Mouse (Mus musculus): ENCODE results near the gene Myo1d. TPM values are rescaled to one million over a fixed set of nuclear protein-coding genes. Genes with fewer than 3 reads are reported as not detected.

Gene Myo1d
- polyA plus RNA-seq, 1 experiment from 2014 or later = 2.9 TPM

DNA sequence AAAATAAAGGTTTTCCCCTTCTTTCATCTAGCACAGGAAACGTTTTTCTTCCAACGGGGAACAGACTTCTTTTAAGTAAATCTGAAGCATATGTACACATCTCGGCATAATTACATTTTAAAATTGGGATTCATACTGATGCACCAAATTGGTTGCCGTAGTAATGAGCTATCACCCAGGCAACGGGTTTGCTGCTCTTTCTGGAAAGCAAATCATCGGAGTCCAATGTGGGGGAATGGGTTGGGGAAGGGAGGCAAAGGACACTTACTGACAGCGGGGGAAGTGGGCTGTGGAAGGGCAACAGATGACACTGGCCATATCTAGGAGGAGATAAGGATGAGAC lies 156.8 kb downstream of the Myo1d start:
- Histone ChIP-seq H3K9me3 (replicated peaks; ENCODE audit: control insufficient read depth, low read length, poor library complexity, severe bottlenecking) (no peaks in the 10 kb centered on the region), H3K36me3 (ENCODE audit: control insufficient read depth, insufficient read depth, low read length) (no peaks in the 10 kb centered on the region), H3K27me3 (ENCODE audit: control insufficient read depth, insufficient read depth, low read depth, low read length) (no peaks in the 10 kb centered on the region), H3K9ac (ENCODE audit: low read depth, low read length) (peak overlapping the region; percentile 35; the same call in 1 of the 2 replicates), H3K27ac (ENCODE audit: low read length) (peak overlapping the region; percentile 94), H3K4me3 (ENCODE audit: low read depth, low read length) (peak overlapping the region; percentile 13), H3K4me1 (ENCODE audit: control insufficient read depth, insufficient read depth, low read length) (peaks cover 19% of the 10 kb centered on the region), H3K4me2 (ENCODE audit: low read length) (peak overlapping the region; percentile 53)
- ATAC-seq = peak; percentile 92
- 2% methylated on average over 7 of the region's 7 CpGs for WGBS

DNA sequence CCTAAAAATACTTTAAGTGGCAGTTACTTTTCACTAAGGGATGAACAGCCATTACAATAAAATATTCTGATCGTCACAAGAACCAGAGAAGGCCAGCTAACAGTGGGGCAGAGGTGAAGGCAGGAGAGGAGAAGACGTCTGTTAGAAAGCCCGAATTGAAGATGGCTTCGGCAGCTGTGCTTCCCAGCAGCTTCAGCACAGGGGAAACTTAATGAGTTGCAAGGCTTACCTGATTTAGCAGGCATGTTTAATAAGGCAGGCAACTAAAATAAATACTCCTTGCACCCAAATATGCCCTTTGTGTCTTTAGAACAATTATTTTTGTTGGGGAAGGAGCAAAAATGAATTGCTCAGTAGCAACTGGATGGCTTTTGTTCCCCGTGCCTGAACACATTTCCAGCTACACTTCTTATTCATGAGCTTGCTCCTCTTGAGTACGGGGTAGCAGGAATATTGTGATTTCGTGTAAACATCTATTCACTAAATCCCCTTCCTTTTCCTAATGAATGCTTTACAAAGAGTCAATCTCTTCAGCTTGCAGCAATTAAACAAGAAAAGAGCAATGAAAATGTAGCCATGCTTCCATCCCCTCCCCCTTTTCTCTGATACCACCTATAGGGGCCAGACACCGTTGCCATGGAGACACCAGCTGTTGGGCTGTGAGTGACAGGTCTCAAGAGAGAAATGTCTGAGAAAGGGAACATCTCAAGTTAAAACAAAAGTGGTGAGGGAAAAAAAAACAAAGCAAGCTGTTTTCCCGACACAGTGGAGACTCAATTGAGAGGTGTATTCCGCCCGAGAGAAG lies 157.4 kb downstream of the Myo1d start:
- Histone ChIP-seq H3K4me1 (ENCODE audit: control insufficient read depth, insufficient read depth, low read length) (peaks cover 19% of the 10 kb centered on the region), H3K4me2 (ENCODE audit: low read length) (peak overlapping the region; percentile 53), H3K9ac (ENCODE audit: low read depth, low read length) (peak overlapping the region; percentile 35; the same call in 1 of the 2 replicates), H3K36me3 (ENCODE audit: control insufficient read depth, insufficient read depth, low read length) (no peaks in the 10 kb centered on the region), H3K9me3 (replicated peaks; ENCODE audit: control insufficient read depth, low read length, poor library complexity, severe bottlenecking) (no peaks in the 10 kb centered on the region), H3K27ac (ENCODE audit: low read length) (peak overlapping the region; percentile 94), H3K4me3 (ENCODE audit: low read depth, low read length) (peak overlapping the region; percentile 13), H3K27me3 (ENCODE audit: control insufficient read depth, insufficient read depth, low read depth, low read length) (no peaks in the 10 kb centered on the region)
- ATAC-seq = peak; percentile 91
- WGBS = 3% methylated on average over 11 of the region's 11 CpGs

DNA sequence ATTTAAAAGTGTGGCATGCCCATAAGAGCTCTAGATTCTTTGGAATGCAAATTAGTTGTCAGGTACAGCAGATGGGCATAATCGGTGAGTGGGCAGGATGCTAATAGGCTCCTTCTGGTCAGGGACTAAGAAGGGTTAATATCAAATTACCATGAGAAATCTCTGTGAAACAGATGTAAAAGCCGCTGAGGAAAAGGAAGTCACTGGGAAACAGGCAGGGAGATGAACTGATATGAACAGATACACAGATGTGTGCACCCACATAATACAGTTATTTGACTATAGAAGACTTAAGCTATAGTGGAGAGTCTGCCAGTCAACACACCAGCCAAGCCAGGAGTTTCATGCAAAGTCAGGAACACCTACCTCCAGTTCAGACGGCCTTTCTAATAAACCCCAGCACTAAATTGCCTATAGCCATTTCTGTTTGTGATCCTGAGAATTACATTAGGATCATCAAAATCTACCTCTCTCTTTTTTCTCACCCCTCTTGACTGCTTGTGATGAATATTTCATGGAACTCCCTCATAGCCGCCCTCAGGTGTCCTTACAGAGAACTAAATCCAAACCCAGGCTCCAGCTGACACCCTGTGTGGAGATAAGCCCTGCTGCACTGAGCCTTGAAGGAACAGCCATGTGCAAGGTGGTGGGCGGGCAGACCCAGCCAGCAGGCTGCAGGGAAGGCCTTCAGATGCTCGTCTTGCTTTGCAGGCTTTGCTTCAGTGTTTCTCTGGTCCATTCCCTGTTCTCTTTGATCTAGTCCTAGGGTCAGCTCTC lies 164.7 kb downstream of the Myo1d start:
- Histone ChIP-seq H3K9me3 (replicated peaks; ENCODE audit: control insufficient read depth, low read length, poor library complexity, severe bottlenecking) (no peaks in the 10 kb centered on the region), H3K4me1 (ENCODE audit: control insufficient read depth, insufficient read depth, low read length) (peaks cover 12% of the 10 kb centered on the region; the same call in 1 of the 2 replicates), H3K36me3 (ENCODE audit: control insufficient read depth, insufficient read depth, low read length) (no peaks in the 10 kb centered on the region), H3K27me3 (ENCODE audit: control insufficient read depth, insufficient read depth, low read depth, low read length) (no peaks in the 10 kb centered on the region), H3K27ac (ENCODE audit: low read length) (peak overlapping the region; percentile 79), H3K4me2 (ENCODE audit: low read length) (no peak overlapping the region), H3K4me3 (ENCODE audit: low read depth, low read length) (no peak overlapping the region), H3K9ac (ENCODE audit: low read depth, low read length) (peak overlapping the region; percentile 1; the same call in 1 of the 2 replicates)
- ATAC-seq = peak; percentile 64; the same call in 1 of the 2 replicates
- WGBS = 23% methylated on average over 6 of the region's 6 CpGs

DNA sequence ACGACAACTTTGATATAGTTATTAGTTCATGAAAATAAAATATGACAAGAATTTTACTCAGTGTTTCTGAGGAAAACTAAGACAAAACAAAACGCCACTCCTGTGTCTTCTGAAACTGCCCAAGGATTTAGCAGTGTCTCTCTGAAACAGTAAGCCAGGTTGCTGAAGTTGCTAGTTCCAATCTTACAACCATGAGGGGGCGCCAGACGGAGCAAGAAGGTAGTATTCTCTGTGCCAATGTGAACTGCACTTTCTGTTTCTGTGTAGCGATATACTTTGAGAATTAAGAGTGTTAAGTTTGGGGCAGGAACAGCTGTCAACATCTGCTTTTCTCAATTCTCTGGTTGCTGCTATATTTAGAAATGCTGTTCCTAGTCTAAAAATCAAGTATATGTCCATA lies 165.4 kb downstream of the Myo1d start:
- no peak overlapping the region for H3K9ac ChIP-seq (ENCODE audit: low read depth, low read length)
- H3K9me3 ChIP-seq (replicated peaks; ENCODE audit: control insufficient read depth, low read length, poor library complexity, severe bottlenecking) = no peaks in the 10 kb centered on the region
- ATAC-seq = no peak
- H3K27me3 ChIP-seq (ENCODE audit: control insufficient read depth, insufficient read depth, low read depth, low read length) = no peaks in the 10 kb centered on the region
- WGBS = 31% methylated on average over 5 of the region's 5 CpGs
- H3K27ac ChIP-seq (ENCODE audit: low read length) = peak overlapping the region; percentile 79; the same call in 1 of the 2 replicates
- no peaks in the 10 kb centered on the region for H3K36me3 ChIP-seq (ENCODE audit: control insufficient read depth, insufficient read depth, low read length)
- H3K4me1 ChIP-seq (ENCODE audit: control insufficient read depth, insufficient read depth, low read length) = peaks cover 12% of the 10 kb centered on the region; the same call in 1 of the 2 replicates
- H3K4me2 ChIP-seq (ENCODE audit: low read length) = no peak overlapping the region
- H3K4me3 ChIP-seq (ENCODE audit: low read depth, low read length) = no peak overlapping the region

DNA sequence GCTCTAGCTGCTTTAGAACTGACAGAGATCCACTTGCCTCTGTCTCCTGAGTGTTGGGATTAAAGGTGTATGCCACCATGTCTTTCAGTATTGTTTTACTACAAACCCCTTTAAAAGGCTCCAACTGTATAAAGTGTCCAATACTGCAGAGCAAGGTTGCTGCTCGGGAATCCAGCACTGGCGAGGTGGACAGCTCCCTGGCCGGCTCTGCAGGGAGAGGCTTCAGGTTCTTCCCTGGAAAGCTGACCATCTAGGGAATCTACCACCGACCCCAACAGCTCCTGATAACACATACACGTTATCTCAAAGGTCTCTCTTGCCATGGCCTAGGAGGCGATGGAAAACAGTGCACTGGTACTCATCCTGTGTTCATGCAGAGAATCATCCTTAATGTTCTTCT lies 166.3 kb downstream of the Myo1d start:
- no peak overlapping the region for H3K4me2 ChIP-seq (ENCODE audit: low read length)
- ATAC-seq = no peak
- H3K4me3 ChIP-seq (ENCODE audit: low read depth, low read length) = no peak overlapping the region
- no peaks in the 10 kb centered on the region for H3K27me3 ChIP-seq (ENCODE audit: control insufficient read depth, insufficient read depth, low read depth, low read length)
- 36% methylated on average over 6 of the region's 6 CpGs for WGBS
- no peak overlapping the region for H3K27ac ChIP-seq (ENCODE audit: low read length)
- no peak overlapping the region for H3K9ac ChIP-seq (ENCODE audit: low read depth, low read length)
- H3K4me1 ChIP-seq (ENCODE audit: control insufficient read depth, insufficient read depth, low read length) = peaks cover 12% of the 10 kb centered on the region; the same call in 1 of the 2 replicates
- no peaks in the 10 kb centered on the region for H3K9me3 ChIP-seq (replicated peaks; ENCODE audit: control insufficient read depth, low read length, poor library complexity, severe bottlenecking)
- H3K36me3 ChIP-seq (ENCODE audit: control insufficient read depth, insufficient read depth, low read length) = no peaks in the 10 kb centered on the region

DNA sequence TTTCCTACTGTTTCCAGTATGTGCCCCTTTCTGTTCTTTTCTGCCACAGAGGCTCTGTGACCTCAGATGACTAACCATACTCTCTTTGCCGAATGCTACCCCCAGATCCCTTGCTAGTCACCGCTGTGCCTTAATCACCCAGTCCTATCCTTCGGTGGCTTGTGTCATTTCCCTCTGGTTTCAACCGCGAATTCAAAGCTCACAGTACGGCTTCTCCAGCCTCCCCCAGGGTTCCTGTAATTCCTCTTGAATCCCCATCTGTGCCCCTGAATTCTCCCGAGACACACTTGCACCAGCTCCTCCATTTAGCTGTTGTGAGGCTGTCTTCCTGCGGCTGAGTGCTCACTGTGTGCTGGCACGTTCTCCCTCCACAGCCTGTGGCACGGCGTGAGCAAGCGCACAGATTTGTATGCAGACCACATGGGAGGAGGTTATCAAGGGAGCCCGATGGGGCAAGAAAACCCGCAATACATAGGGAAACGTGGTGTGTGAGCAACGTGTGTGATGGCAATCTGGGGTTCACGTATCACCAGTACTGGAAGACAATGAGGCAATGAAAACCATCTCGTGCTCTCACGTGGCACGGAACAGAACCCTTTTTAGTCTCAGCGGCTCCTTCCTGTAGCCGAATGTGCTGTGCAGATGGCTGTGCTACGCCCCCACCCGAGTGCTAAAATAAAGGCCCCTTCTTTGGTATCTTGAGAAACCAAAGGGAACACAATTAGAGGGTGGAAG lies 177.0 kb downstream of the Myo1d start:
- no peaks in the 10 kb centered on the region for H3K27me3 ChIP-seq (ENCODE audit: control insufficient read depth, insufficient read depth, low read depth, low read length)
- ATAC-seq = peak; percentile 77
- under 1% methylated on average over 24 of the region's 24 CpGs for WGBS
- H3K4me3 ChIP-seq (ENCODE audit: low read depth, low read length) = peak overlapping the region; percentile 29
- peak overlapping the region; percentile 67 for H3K9ac ChIP-seq (ENCODE audit: low read depth, low read length)
- peaks cover 21% of the 10 kb centered on the region for H3K4me1 ChIP-seq (ENCODE audit: control insufficient read depth, insufficient read depth, low read length)
- H3K36me3 ChIP-seq (ENCODE audit: control insufficient read depth, insufficient read depth, low read length) = no peaks in the 10 kb centered on the region
- peak overlapping the region; percentile 62 for H3K4me2 ChIP-seq (ENCODE audit: low read length)
- peak overlapping the region; percentile 89 for H3K27ac ChIP-seq (ENCODE audit: low read length)
- no peaks in the 10 kb centered on the region for H3K9me3 ChIP-seq (replicated peaks; ENCODE audit: control insufficient read depth, low read length, poor library complexity, severe bottlenecking)

DNA sequence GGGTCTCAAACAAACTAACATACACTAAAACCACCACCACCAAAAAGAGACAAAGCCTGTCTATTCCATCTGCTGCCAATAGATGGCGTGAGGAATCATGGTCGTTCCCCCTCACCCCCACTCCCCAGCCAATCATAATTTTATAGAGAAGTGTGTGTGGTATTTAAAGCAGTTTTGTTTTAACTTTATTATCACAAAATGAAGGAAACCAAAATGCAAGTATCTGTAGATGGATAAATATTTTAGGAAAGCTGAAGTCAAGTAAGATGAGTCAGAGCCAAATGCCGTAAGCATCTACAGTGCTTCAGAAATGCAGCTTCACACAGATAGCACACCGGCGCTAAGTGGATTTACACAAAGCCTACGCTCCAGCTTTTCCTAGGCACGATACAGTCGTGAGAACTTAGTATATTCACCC lies 177.8 kb downstream of the Myo1d start:
- no peak overlapping the region; the same call in 1 of the 2 replicates for H3K9ac ChIP-seq (ENCODE audit: low read depth, low read length)
- peaks cover 21% of the 10 kb centered on the region for H3K4me1 ChIP-seq (ENCODE audit: control insufficient read depth, insufficient read depth, low read length)
- H3K4me2 ChIP-seq (ENCODE audit: low read length) = peak overlapping the region; percentile 62
- no peaks in the 10 kb centered on the region for H3K27me3 ChIP-seq (ENCODE audit: control insufficient read depth, insufficient read depth, low read depth, low read length)
- 8% methylated on average over 8 of the region's 8 CpGs for WGBS
- H3K9me3 ChIP-seq (replicated peaks; ENCODE audit: control insufficient read depth, low read length, poor library complexity, severe bottlenecking) = no peaks in the 10 kb centered on the region
- no peak for ATAC-seq
- no peak overlapping the region for H3K4me3 ChIP-seq (ENCODE audit: low read depth, low read length)
- peak overlapping the region; percentile 89 for H3K27ac ChIP-seq (ENCODE audit: low read length)
- no peaks in the 10 kb centered on the region for H3K36me3 ChIP-seq (ENCODE audit: control insufficient read depth, insufficient read depth, low read length)

DNA sequence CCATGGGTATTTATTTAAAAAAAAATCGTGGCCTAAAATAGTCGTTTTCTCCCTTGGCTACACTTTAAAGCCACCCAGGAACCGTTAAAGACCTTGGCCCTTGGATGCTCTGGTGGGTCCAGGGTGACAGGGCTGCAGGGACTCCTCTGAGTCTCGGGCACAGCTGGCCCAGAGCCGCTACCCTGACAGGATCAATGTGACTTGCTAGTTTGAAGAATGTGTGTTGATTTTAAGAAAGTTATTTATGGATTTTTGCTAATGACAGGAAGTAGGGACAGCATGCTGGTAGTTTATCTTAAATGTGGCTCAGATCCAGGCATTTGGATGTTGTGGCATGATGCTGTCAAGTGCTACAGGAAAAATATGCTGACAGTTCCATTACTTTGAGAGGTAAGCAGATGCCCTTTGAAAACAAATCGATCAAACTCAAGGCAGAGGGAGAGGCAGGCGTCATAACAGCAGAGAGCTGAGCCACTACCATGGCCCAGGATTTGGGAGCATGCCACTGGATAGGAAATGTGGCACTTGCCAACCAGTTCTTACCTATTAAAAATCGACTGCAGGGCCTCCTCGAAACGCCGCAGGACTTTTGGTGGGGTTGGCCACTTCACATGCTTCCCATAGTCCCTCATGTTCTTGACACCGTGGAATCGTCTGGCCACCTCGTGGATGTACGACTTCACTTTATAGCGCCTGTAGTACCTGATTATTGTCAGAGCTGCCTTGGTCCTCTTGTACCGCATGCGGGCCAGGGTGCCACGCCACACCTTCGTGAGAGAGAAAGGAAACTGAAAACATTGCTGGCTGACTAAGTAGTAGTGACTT lies 178.6 kb downstream of the Myo1d start:
- ATAC-seq = no peak
- Histone ChIP-seq H3K4me2 (ENCODE audit: low read length) (no peak overlapping the region), H3K4me3 (ENCODE audit: low read depth, low read length) (no peak overlapping the region), H3K36me3 (ENCODE audit: control insufficient read depth, insufficient read depth, low read length) (no peaks in the 10 kb centered on the region), H3K9ac (ENCODE audit: low read depth, low read length) (no peak overlapping the region), H3K9me3 (replicated peaks; ENCODE audit: control insufficient read depth, low read length, poor library complexity, severe bottlenecking) (no peaks in the 10 kb centered on the region), H3K27ac (ENCODE audit: low read length) (0 out of 2 replicates have a peak overlapping the region, but pooled peaks have one; percentile 89), H3K4me1 (ENCODE audit: control insufficient read depth, insufficient read depth, low read length) (peaks cover 21% of the 10 kb centered on the region), H3K27me3 (ENCODE audit: control insufficient read depth, insufficient read depth, low read depth, low read length) (no peaks in the 10 kb centered on the region)
- 76% methylated on average over 20 of the region's 20 CpGs for WGBS

All from midbrain, embryonic 16.5 days (tissue).